Mouse (Mus musculus) MN1 (cell line): ENCODE measurements around the gene Myo9a.
A peak's percentile ranks its signal among the peaks of the same experiment; 100 is the strongest.
"Not testable (repeated sequence)": the region's sequence is repeated elsewhere in the genome, so short reads cannot be mapped to it uniquely, and the experiment has no call there.

Experiments
- DNase-seq: peaks from one replicate; pipeline ENCODE4 v3.0.0-alpha.2; 2016; ENCODE audit warnings: low spot score

The Myo9a gene

GRCm38 (mm10) chr9:59751066-59751581 lies 428 bp downstream of the Myo9a start:
- peak; percentile 83 for DNase-seq

GRCm38 (mm10) chr9:59751966-59752365 lies 1.3 kb downstream of the Myo9a start:
- peak; percentile 13 for DNase-seq

DNA sequence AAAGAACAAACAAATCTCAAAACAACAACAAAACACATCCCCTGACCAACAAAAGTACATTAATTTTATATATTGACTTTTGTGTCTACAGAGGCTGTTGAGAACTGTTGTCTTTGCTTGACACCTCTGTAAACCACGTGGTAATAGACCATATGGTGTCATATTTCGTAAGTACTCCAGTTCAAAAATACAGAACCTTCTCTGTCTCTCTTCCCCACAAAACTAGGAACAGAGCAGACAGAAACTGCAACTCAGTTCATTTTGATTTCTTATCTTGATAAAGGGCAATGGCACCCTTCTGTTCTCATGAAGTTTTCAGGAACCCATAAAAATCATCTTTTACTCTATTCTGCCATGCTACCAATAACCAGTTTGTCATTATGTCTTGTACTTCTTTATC lies 4.5 kb downstream of the Myo9a start:
- DNase-seq: no peak

DNA sequence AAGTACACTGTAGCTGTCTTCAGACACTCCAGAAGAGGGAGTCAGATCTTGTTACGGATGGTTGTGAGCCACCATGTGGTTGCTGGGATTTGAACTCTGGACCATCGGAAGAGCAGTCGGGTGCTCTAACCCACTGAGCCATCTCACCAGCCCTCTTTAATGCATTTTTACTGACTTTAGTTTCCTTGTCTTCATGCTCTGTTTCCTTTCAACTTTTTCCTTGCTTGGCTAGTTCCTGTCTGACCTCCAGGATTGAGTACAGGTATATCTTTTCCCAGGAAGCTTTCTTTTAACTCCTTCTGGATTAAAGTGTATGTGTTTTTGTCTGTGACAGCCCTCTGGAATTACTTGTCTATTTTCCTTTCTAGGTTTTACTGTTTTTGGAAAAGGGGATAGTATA lies 6.3 kb downstream of the Myo9a start:
- not testable (repeated sequence) for DNase-seq

DNA sequence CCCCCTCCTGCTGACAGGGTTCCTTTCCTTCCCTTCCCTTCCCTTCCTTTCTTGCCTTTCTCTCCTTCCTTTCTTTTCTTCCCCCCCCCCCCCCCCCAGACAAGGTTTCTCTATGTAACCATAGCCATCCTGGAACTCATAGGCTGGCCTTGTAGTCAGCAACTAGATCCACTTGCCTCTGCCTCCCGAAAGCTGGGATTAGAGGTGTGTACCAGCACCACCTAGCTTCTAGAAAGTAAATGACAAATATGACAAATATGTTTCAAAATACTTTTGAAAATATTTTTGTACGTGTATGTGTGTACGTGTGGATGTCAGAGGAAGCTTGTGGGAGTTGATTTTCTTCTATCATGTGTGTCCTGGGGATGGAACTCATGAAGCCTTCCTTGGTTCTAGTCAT lies 9.8 kb downstream of the Myo9a start:
- no peak for DNase-seq

DNA sequence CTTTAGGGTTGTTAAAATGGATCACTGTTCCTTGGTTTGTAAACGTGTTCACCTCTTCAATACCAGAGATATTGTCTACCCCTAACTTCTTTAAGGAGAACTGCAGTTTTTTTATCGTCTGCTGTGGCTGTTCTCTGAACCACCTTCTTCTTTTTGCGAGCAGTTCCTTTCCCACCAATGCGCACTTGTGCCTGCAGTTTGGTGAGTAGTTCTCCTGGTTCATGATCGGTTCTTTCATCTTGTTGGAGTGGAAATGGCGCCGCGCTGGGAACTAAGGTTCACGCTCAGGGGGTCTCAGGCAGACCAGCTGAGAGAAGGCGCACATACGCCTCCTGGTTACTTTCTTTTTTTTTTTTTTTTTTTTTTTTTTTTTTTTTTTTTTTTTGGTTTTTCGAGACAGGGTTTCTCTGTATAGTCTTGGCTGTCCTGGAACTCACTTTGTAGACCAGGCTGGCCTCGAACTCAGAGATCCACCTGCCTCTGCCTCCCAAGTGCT lies 16.3 kb downstream of the Myo9a start:
- not testable (repeated sequence) for DNase-seq

DNA sequence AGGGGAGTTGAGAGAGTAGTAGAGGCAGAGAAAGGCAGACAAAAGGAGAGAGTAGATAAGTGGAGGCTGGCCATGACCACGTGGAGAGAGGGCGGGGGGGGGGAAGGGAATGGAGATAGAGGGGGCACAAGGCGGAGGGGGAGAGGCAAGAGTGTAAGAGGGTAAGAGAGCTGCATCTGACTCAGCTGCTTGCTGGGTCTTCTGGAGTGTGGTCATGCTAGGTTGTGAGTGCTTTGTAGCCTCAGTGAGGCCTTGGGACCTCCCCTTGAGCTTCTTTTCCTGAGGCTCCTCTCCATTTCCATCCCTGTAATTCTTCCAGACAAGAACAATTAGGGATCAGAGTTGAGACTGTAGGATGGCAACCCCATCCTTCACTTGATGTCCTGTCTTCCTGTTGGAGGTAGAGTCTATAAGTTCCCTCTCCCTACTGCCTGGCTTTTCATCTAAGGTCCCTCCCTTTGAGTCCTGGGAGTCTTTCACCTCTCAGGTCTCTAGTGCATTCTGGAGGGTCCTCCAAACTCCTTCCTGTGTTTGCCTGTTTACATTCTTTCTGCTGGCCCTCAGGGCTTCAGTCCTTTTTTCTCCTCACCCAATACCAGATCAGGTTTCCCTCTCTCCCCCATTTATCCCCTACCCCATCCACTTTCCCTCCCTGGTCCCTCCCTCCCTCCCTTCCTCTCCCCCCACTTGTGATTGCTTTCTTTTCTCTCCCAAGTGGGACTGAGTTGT lies 55.5 kb downstream of the Myo9a start:
- DNase-seq: not testable (repeated sequence)

DNA sequence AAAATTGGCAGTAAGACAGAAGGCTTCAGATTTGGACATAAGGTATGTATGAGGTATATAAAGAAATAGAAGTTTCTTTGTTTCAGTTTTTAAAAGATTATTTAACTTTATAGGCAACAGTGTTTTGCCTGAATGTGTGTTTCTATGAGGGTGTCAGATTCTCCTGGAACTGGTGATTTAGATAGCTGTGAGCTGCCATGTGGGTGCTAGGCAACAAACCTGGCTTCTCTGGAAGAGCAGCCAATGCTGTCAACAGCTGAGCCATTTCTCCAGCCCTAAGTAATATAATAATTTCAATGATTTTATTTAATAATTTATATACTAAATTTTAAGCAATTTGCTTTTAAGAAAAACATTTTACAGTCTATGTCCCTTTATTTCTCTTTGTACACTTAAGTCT lies 133.9 kb downstream of the Myo9a start:
- DNase-seq: no peak

- no peak for DNase-seq
Measured at GRCm38 (mm10) chr9:59903382-59903781, 152.7 kb downstream of the Myo9a start.

DNA sequence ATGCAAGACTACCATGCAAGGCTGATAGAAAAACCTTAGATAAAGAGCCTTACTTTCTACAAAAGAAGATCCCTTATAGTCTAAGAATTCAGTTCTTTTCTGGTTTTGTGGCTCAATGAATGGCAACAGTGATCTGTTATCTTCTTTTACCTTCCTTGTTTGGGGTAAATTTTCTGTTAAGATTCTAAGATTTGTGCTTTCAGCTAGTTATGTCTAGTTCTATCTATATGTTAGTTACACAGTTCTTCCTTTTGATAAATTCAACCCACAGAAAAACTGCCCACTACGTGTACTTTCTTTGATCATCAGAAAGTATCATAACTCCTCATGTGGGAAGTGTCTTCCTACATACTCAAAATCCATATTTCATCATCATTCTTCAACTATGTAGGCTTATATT lies 164.1 kb downstream of the Myo9a start:
- no peak for DNase-seq

GRCm38 (mm10) chr9:59930248-59930647 lies 179.6 kb downstream of the Myo9a start:
- DNase-seq: no peak

DNA sequence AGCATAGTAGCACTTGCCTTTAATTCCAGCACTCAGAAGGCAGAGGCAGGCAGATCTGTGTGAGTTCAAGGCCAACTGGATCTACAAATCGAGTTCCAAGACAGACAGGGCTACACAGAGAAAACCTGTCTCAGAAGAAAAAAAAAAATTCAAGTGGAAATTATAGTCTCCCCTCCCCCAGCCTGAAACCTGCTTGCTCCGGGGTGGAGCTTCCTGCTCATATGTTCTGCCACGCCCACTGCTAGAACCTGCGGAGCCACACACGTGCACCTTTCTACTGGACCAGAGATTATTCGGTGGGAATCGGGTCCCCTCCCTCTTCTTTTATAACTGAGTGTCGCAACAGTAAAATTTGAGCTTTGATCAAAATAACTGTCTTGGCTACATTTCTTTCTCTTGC lies 185.2 kb downstream of the Myo9a start:
- DNase-seq: not testable (repeated sequence)

DNA sequence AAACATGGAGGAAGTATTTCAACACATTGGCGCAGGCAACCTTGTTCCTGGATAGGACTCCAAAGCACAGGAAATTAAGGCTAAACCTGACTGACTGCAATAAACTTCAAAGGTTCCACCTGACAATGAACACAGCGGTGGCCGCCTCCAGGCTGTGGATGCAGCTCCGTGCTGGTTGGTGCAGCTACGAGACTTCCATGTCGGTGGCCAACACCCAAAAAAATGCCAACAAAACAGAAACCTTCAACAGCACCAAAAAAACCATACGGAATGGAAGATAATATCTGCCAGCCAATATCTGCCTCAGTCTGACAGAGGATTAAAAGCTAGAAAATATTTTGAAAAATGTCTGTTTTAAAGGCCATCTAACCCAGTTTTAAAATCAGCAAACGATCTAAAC lies 187.8 kb downstream of the Myo9a start:
- no peak for DNase-seq

GRCm38 (mm10) chr9:59939691-59940090 lies 189.0 kb downstream of the Myo9a start:
- no peak for DNase-seq

GRCm38 (mm10) chr9:59940913-59941884 lies 190.5 kb downstream of the Myo9a start:
- DNase-seq: no peak

DNA sequence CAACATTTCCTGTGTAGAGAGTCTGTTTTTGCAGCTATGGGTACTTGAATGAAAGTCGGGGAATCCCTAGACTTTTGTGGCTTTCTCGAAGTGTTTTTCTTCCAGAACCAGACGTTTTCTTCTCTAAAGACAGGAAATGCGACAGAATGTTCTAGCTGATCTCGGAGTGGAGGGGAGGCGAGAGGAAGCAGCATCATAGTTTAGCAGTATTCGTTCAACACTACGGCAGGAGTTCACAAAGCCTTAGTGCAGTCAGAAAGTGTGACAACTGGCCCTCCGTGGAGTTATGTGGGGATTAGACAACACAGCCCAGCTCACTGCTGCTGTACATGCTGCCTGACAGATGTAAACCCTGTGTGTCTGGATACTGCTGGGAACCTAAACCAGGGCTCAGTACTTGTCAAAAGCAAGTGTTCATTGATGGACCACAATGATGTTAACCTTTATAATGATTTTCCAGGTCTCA lies 191.2 kb downstream of the Myo9a start:
- no peak for DNase-seq

DNA sequence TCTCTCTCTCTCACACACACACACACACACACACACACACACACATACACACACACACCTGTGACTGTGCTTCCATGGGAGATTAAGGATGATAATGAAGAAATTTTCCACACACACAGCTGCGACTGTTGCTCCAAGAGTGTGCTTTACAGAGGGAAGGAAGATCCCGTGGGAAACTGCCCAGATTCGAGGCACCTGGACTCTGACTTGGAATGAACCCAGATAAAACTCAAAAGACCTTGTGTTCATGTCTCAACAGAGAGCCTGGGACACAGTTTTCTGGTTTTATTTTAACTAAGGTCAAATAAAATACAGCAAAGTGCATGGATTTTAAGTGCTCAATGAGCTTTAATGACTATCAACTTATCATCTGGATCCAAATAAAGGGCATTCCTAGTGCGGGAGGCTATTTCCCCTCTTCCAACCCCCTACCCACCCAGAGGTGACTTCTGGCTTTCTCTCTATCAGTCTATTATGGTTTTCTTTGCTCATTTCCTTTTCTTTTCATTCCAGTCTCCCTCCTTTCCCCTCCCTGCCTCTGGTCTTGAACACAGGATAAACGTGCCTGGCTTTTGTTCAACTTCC lies 191.9 kb downstream of the Myo9a start:
- no peak for DNase-seq

DNA sequence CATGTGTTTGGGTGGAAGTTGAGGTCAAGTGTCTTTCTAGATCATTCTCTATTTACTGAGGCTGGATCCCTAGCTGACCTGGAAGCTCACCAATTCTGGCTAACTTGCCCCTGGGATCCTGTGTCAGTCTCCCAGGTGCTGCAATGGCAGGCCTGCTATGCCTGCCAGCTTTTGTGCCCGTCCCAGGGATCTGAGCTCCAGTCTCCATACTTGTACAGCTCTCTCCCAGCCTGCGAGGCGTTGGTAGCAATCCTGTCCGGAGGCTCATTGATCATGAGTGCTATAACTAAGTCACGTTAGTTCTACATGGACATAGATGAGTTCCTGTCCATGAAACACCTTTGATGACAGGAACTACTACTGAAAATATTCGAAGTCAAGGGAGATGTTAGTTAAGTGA lies 193.1 kb downstream of the Myo9a start:
- DNase-seq: no peak

- no peak for DNase-seq
Measured at GRCm38 (mm10) chr9:59945241-59945640, 194.5 kb downstream of the Myo9a start.

- DNase-seq: no peak
Measured at GRCm38 (mm10) chr9:59947271-59947670, 196.6 kb downstream of the Myo9a start.

GRCm38 (mm10) chr9:59948226-59948625 lies 197.5 kb downstream of the Myo9a start:
- DNase-seq: no peak

DNA sequence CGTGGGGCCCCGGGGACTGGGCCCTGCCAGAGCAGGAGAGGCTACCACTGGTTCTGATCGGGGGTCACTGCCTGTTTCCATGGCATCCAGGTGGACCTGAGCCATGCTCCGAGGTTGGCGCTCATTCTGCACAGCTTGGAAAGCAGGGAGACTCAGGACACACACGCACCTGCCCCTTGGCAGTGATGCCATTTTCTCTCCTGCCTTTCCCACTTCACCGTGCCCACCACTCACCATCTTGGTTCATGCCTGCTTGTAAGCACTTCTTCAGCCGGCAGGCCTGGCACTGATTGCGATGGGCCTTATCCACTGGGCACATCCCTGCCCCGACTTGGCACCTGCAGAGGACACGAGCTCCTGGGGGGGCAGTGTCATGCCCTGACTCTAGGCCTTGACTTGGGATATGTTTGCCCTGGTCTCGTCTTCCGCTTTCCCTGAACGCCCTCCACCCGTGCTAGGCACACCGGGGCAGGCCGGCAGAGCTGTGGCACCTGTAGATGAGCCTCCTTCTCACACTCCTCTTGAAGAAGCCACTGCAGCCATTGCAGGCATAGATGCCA lies 198.1 kb downstream of the Myo9a start:
- DNase-seq: no peak
